Mouse (Mus musculus) liver, embryonic 14.5 days (tissue): ENCODE measurements around the gene Raet1d.
"Not testable (repeated sequence)": the region's sequence is repeated elsewhere in the genome, so short reads cannot be mapped to it uniquely, and the experiment has no call there.

Source experiments
- CTCF ChIP-seq: IDR thresholded peaks from 2 replicates; pipeline ENCODE4 v1.5.1; 2016; ENCODE audit warnings: antibody characterized with exemption, low read depth, control low read depth
- EP300 ChIP-seq: IDR thresholded peaks from 2 replicates; pipeline ENCODE4 v1.6.1; 2016; ENCODE audit warnings: antibody characterized with exemption, low read depth

GRCm38 (mm10) chr10:22413702-22414494 is 53.5 kb downstream of the Raet1d start:
- TF ChIP-seq CTCF, EP300: not testable (repeated sequence)
